Comparison of ENCODE assay signal across 16 mouse cellular contexts in the genomic region with DNA sequence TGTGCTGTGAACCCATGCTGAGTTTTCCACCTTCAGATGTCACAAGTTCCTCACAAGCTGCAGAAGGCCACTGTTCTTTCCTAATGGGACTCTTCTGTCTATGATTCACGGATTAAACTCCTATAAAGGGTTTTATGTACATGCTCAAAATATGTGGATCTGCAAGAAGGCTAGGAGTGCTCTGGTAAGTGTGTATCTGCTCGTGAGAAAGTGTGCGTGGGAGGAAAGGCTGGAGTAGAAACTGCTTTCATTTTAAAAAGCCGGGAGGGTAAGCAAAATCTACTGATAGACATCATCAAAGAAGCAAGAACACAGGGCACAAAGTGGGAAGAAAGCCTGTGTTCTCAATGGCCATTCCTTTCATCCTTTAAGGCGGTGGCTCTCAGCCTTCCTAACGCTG.
"Had no signal": no experiment of that assay in that cellular context is flagged by ENCODE, and none has a peak within 500 bp of the region (broad histone marks: within the 10 kb centered on the region; RNA-seq: fewer than 3 reads in every experiment).

No protein-coding gene starts in this region.

- H3K4me3 ChIP-seq: layer of hippocampus, adult 2 months had no signal

- H3K27ac ChIP-seq: kidney, postnatal 0 days; layer of hippocampus, adult 2 months; liver, embryonic 14.5 days had no signal

- H3K9ac ChIP-seq: liver, embryonic 14.5 days; liver, postnatal 0 days; lung, embryonic 14.5 days had no signal

- H3K4me2 ChIP-seq: liver, embryonic 11.5 days; lung, embryonic 14.5 days; midbrain, embryonic 11.5 days had no signal

- DNase-seq: kidney, adult 2 months; kidney, postnatal 25 days; layer of hippocampus, adult 9-11 months; liver, postnatal 0 days; lung, embryonic 14.5 days; lung, postnatal 10 days; lung, postnatal 4 days; midbrain, embryonic 14.5 days; right cerebral cortex, postnatal 14 days; spleen, adult 18-20 months; thymus, postnatal 25 days had no signal

- ATAC-seq: liver, postnatal 0 days had no signal
